Mouse (Mus musculus): ENCODE measurements at regions not wholly inside any gene's neighbourhood (a gene's known extent, or its start where the extent isn't known, plus 50 kb on each side); places are given as distances from the start of the nearest gene placed in this dataset.

DNA sequence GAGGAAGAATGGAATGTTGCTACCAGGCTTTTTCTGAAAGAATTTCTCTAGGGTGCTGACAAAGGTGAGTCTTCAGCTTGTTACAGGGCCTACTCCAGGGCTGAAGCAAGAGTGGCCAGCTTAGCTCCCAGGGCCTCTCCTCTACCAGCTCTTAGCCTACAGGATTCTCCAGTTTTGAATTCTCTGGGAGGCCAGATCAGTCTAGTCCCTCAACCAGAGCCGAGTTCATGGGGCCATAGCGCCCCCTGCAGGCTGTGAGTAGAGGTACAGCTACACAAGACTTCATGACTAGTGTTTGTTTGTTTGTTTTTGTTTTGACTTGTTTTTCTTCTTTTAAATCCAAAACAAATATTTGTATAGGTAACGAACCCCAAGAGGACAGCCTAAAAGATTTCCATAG, 211.8 kb upstream of the Eef2kmt start:
- DNase-seq (ENCODE audit: low spot score in 2 of 2) = peak in 1 of 2 experiments; percentile 52

DNA sequence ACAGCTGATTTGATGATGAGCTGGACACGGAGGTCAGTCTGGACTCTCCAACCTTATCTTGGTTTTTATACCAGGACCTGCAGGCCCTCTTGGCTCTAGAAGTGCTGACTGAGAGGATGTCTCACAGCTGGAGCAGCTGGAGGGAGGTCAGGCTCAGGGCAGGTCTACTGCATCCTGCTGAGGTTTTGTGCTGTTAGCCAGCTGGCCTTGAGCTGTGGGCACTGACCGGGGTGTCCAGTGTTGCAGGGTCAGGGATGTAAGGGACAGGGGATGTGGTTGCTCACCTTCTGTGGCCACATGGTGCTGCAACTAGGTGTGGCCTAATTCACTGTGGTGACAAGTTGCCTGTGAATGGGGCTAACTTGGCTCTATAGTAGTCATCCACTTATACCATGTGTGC, 211.0 kb upstream of the Eef2kmt start:
- DNase-seq (ENCODE audit: low spot score in 2 of 2) = no peak

DNA sequence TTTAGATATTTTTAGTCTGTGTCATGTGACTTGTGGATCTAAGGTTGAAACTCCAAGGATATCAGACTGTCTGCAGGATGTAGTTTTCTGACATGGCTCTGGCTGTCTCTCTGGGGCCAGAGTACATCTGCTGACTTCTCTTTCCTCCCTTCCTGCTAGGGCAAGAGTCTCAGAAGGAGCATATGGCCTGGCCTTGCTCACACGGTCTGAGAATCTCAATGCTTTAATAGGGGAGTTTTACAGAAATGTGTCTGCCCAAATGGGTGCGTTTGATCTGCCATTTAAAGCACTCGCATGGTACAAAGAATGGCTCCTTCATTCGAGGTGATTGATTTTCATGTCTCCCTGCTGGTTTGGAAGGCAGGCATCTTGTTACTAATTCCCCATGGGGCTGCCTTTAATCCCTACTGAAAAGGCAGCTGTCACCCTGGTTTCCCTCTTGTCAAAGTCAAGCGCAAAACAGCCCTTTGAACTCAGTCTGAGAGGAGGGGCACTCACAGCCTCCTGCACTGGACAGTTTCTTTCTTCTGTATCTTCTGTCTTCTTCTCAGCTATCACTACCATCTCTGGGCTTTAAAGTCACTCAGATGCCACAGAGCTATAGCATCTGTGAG, 199.7 kb upstream of the Eef2kmt start:
- no peak for DNase-seq (ENCODE audit: low spot score in 2 of 2)

DNA sequence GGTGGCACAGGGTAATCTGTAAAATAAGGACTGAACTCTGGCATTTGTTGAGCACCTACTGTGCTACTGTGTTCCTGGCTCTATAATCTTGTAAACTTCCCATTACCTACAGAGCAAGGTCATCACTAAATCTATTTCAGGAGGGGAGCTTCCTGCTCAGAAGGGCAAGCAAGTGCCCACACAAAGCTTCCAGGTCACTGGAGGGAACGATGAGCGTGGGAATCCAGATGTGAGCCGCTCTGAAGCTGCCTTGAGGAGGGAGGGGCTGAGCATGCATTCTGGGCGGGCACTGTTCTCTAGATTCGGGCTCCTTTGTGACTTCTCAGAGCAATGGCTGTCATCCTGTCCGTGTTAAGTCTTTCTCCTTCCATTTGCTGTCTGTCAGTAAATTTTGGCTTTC, 198.5 kb upstream of the Eef2kmt start:
- no peak for DNase-seq (ENCODE audit: low spot score in 2 of 2)

DNA sequence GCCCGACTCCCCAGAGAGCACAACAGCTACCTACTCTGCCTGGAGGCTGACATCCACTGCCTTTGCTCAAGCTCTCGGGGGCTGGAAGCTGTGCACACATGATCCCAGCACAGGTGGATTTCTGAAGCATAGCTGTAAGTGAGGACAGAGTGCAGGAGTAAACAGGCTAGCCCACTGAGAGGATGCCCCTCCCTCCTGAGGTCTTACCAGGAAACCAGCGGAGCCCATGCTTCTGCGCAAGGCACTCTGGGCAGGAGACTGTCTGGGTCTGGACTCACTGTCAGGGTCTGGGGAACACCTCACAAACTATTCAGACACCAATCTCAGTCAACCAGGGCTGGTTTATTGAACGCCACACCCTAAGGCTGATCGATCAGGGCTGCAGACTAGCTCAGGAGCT, 197.2 kb upstream of the Eef2kmt start:
- no peak for DNase-seq (ENCODE audit: low spot score in 2 of 2)

DNA sequence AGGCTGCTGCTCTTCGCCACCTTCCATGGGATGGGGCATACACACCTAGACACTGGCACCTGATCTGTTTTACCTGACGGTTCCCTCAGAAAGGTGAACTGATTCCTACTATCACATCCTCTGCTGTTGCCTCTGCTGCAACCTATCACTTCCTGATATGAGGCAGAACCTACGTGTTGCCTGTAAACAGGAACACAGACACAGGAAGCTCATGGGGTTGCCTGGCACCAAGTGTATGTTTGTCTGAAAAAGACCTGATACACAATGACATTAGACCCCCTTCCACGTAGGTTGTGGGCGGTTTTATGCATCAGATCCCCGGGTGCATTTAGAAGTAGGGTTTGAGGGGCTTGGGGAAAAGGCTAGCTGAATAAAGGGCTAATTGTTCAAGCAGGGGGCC, 190.0 kb upstream of the Eef2kmt start:
- DNase-seq (ENCODE audit: low spot score in 2 of 2) = no peak

DNA sequence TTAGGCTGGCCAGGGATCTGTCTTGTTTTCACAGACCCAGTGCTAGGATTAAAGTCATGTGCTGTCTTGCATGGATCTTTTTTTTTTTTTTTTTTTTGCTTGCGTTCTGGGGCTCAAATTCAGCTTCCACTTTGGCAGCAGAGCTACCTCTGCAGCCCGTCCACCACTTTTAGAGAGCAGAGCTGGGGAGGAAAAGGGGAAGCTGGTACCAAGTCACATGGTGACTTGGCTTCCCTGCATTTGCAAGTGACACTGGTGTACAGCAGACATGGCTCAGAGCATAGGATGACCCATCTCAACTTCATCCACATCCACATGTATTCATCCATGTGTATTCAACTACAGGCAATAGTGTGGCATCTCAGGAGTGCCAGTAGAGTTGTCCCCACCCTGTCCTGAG, 189.0 kb upstream of the Eef2kmt start:
- DNase-seq (ENCODE audit: low spot score in 2 of 2) = no peak

DNA sequence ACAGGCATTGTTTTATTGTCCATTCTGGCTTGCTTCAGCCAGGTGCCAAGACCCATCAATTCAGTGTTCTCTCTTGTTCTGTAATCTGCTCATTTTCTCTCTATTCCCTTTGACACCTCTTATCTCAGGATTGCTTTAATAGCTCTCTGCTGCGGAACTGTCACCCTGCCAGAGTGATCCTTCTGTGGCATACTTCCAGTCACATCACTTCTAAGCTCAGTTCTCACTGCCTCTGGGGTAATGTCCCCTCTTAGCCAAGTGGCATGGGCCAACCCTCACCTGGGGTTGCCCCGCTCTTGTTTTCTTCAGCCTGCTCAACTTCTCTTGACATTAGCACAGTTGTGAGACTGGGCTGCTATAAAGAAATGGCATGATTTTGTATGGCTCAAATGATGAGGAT, 183.9 kb upstream of the Eef2kmt start:
- no peak for DNase-seq (ENCODE audit: low spot score in 2 of 2)

DNA sequence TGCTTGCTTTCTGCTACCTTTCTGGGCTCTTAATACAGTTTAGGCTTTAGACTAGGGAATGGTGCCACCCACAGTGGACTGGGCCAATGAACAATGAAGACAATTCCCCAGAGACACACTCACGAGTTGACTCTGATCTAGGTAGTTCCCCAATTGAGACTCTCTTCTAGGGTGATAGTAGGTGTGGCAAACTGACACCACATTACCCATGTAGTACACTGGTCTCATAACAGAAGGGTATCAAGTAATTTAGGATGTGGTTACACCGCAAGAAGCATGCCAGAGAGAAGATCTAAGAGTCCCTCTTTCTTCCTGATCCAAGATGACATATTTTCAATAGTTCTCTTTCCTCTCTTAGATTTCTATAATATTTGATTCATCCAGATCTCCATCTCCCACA, 182.6 kb upstream of the Eef2kmt start:
- no peak for DNase-seq (ENCODE audit: low spot score in 2 of 2)

DNA sequence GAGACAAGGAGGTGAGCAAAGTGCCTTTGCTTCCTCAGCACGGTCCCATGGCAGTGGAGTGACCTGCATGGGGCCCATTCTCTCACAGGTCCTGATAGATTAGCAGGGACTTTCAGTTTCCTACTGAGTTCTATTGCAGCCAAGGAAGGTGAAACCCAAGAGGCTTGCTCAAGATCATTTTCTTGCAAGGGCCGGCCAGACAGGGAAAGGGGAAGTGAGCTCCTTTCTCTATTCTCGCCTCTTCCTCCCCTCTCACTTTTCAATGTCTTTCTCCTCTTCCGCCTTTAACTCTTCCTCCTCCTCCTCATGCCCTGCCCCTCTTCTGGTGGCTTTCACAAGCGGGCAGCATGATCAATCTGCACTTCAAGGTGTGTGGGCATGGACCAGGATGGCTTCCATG, 175.9 kb upstream of the Eef2kmt start:
- DNase-seq (ENCODE audit: low spot score in 2 of 2) = no peak

DNA sequence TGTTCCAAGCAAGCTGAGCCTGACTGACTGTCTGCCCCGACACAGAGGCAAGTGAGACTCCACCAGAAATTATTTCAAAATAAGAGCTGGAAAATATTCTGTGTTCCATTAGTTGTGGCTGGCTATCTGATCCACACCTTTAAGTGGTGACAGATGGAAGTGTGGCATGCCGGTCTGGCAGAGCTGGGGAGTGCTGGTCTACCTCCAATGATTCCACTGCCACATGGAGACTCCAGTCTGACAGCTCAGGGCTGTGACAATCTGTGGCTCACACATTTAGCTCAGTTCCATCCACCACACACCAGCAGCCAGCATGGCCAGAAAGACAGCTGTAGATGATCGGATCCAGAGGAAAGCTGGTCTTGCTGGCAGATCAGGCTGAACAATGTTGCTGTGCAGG, 175.3 kb upstream of the Eef2kmt start:
- peak in 1 of 2 experiments; percentile 44 for DNase-seq (ENCODE audit: low spot score in 2 of 2)

DNA sequence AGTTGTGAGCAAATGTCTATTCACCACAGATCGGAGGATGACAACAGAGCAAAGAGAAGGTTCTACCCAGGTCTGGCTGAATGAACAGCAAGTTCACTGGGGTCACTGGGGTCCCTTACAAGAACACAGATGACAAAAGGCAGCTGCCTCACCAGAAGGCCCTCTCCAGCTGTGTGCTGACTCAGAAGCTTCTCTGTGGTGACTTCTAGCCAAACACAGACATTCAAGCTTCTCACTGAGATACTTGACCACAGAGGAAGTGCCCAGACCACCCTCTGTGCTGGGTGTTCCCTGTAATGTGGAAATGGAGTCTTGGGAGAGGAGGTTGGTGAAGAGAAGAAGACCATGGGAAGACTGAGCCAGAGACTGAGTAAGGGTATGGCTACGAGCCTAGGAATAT, 173.7 kb upstream of the Eef2kmt start:
- no peak for DNase-seq (ENCODE audit: low spot score in 2 of 2)

DNA sequence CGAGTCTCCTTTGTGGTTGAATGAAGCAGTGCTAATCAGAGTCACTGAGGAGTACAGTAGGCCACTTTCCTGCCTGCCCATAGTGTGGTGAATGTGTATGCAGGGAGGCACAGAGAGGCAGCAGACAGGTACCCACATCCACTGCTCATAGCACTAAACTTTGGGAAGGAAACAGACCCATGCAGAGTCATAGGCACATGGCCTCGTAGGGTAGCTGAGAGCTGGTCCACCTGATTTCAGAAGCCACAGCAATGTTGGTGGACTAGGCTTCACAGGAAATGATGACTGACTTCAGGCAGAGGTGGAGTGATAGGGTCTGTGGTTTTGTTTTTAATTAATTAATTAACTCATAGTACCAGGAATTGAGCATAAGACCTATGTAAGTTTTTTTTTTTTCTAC, 170.1 kb upstream of the Eef2kmt start:
- no peak for DNase-seq (ENCODE audit: low spot score in 2 of 2)

DNA sequence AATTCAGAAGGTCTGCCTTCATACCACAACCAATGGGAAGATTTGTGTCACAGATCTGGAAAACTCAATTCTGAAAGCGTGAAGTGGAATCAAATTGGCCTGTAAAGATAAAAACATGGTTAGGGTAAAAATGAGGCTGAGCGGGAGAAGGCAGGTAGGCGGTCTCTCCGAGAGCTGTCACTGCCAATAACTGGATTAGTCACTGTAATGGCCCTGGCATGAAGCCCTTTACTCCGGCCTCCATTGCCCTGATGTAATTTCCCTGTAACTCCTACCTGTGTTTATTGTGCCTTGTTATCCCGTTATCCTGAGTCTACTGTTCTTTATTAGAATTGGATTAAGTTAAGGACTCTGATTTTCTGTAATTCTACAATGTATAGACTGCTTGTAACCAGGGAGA, 166.3 kb upstream of the Eef2kmt start:
- DNase-seq (ENCODE audit: low spot score in 2 of 2) = no peak

DNA sequence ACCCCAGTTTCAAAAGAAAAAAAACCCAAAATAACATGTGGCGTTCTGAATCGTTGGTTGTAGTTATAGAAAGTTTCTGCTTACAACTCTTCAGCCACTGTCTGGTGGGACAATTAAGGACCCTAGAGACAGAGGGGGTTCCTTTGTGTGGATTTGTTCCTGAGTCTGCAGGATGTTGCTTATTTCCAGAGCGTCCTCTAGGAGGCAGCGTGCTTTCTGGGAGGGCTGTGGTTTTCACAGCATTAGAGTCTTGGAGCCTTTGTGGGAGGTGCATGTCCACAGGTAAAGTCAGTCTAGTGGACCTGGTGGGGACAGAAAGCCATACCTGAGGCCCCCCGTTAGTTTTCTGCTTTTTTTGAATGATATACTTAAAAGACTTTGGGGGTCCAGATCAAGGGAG, 165.8 kb upstream of the Eef2kmt start:
- DNase-seq (ENCODE audit: low spot score in 2 of 2) = no peak

DNA sequence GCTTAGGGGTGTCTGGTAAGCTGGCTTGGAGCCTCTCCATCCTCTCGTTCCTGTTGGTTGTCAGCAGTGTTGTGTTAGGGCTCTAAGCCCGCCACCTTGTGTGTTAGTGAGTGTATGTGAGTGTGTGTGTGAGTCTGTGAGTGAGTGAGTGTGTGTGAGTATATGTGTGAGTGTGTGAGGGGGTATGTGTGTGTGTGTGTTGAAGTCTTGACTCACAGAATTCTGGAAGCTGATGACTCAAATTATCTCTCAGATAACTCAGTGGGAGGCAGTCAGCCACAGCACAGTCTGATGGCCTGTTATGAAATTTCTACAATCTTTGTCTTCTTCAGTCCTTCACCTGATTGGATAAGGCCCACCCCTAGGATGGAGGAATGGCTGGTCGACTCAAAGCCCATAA, 163.7 kb upstream of the Eef2kmt start:
- no peak for DNase-seq (ENCODE audit: low spot score in 2 of 2)

DNA sequence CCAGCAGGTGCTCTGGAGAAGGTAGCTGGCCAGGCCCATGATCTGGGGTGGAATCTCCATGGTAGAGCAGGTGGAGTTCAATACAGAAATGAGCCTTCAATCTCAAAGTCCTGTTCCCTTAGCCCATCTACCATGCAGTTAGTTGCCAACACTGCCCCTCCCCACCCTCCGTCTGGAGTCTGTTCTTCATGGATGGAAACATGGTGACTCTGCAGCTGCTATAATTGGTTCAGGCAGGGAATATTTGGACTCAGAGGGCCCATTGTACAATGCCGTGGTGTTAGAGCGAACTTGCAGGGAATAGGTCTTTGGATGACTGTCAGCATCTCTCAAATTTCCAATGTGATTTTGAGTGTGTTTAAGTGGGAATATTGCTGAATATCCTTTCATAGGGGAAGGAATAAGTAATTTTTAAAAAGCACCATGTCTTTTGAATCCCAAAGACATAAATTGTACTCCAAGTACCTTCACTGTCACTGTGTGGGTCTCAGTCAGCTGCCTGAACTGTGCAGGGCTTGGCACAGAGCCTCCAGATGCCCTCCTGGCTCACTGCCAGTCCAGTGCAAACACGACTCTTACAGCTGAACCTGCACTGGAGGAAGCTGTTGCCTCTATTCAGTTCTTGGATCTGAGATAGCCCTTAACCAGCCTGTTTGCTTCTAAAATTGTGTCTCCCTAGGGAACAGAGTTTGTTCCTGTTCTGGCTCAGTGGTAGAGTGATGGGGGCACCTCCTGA, 162.8 kb upstream of the Eef2kmt start:
- DNase-seq (ENCODE audit: low spot score in 2 of 2) = peak in 1 of 2 experiments; percentile 15

DNA sequence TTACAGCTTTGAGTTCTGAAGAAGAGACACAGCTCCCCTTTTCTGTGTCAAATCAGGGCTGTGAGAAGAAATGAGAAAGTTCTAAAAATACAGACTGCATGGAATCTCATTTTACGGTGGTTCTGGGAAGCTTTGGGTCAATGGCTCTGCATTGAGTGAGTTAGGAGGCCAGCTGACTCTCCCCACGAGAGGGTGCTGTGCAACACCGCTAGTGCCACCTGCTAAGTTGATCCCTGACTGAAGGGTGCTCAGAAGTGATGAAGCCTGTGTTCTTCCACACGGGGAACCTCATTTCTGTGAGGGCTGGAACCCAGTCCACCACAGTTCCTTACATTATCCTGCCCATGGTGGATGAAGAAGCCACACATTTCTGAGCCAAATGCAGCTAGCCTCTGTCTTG, 159.5 kb upstream of the Eef2kmt start:
- DNase-seq (ENCODE audit: low spot score in 2 of 2) = no peak

DNA sequence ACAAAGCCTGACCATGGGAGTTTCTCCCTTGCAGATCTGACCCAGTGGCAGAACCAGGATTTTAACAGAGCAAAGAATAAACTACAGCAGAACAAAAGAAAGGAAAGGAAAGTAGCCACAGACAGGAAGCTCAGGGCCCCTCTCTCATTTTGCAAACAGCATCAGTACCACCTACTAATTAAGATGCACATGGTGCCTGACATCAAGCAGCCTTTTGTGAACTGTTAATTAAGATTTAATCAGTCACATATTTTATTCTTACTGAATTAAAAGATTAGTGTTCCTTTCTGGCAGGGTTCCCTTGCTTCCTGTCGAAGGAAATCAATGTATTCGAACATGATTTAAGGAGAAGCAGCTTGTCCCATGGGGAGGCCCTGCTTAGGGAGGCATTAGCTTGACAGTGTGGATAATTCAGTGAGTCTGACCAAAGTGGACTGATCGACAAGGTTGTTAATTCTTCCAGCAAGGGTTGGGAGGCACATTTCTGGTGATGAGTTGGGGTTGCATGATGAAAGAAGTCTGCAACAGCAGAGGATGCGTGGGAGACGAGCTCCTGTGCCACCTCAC, 156.1 kb upstream of the Eef2kmt start:
- DNase-seq (ENCODE audit: low spot score in 2 of 2) = no peak

DNA sequence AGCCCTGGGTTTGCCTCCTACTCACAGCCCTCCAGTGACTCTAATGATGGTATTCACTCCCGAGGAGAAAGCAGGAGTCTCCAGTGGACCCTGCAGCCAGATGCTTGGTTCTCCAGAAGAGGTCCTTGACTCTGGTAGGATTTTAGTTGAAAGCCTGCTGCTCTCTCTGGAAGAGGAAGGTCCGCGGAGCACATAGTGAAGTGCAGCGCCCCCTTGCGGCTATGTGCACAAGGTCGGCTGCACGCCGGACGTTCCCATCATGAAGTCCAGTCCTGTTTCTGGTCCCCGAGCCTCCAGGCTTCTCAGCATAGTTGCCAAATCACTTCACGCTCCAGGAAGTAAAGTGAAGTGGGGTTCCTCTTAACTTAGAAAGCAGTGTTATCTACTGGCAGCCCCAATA, 150.9 kb upstream of the Eef2kmt start:
- peak; percentile 39 to 74 for DNase-seq (ENCODE audit: low spot score in 2 of 2)

DNA sequence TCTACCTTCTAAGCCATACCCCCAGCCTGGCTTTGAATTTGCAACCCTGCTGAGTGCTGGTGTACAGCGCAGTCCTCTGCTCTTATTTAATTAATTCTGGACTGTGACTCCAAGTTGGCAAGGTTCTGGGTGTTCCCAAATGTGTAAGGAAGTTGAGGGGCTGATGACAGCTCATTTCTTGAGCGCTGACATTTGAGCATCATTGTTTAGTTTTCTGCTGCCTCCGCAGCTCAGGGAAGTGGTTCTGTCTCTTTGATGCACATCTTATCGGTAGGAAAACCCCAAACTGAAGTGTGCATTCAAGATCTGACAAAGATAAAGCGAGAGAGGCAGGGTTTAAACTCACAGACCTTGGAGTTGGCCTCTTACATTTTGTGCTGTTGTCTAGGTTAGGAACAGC, 137.6 kb upstream of the Eef2kmt start:
- no peak for DNase-seq (ENCODE audit: low spot score in 2 of 2)

DNA sequence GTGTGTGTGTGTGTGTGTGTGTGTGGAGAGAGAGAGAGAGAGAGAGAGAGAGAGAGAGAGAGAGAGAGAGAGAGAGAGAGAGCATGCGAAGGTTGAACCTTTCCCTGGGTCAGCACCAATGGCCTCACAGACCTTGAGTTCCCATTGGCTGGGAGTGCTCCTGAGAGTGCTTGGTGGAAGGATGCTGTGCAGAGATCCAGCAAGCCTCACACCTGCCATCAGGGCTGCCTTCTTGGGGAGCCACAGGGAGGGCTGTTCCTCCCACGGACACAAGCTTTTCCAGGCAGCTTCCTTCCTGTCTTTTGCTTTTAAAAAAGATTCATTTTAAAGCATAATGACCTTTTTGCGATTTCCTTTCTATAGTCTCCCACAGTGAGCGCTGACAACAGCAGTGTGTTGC, 127.1 kb upstream of the Eef2kmt start:
- DNase-seq (ENCODE audit: low spot score in 2 of 2) = no peak

DNA sequence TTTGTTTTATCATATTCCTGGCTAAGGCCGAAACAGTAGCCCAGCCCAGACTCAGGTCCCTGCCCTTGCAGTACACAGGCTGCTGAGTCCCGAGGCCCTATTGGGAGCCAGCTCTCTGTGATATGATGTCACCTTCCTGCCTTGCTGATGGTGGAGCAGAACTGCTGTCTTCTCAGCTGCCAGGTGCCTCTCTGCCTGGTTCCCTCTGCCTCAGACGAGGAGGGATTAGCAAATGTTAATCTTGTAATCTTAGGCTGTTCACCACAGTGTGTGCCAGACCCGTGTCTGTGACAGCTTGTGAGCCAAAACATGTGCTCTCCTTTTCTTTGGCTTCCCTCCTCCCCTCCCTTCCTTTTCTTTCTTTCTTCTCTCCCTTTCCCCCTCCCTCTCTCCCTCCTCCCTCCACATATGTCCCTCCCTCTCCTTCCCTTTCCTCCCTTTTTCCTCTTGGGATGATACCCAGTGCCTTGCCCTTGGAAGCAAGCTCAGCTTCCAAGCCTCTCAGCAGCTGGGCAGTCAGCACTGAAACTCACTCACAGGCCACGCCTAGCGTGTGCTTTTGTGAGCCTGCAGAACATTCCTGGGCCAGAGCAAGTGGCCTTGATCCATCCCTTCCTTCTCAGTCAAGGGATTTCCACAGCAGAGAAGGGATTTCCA, 126.6 kb upstream of the Eef2kmt start:
- no peak for DNase-seq (ENCODE audit: low spot score in 2 of 2)

Measured in cerebellum, postnatal 4 days (tissue).